ENCODE assay signal across 11 mouse cellular contexts in the genomic region with DNA sequence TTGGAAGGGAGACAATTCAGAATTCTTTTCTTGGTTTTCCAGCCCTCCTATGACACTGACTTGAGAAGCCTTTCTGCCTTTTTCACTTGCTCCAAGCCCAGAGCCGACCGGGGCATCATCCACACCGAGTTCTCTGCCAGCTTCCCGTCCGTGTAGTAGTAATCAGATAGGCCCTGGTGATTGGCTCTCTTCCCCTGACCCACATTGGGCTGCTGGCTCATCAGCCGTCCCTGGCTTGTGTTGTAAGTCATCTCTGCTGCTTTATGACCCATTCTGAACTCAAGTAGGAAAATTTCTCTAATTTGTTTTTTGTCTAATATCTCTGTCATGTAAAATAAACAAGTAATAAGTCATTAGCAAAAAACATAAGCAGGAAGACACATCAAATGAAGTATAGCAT.
DNase-seq lines count a peak whose midpoint lies in the region; ATAC-seq and TF ChIP-seq lines count a peak whose summit lies in the region.
"Had no signal": no experiment of that assay in that cellular context is flagged by ENCODE, and none has a peak within 500 bp of the region (broad histone marks: within the 10 kb centered on the region; RNA-seq: fewer than 3 reads in every experiment).

No protein-coding gene starts in this region.

- H3K9ac ChIP-seq in midbrain, embryonic 14.5 days (replicated peaks; ENCODE audit: low read length) = no peak overlapping the region
- H3K9ac ChIP-seq: limb, embryonic 13.5 days had no signal

- WGBS in midbrain, embryonic 14.5 days = 78% methylated on average over 6 of the region's 6 CpGs

- no peak overlapping the region for H3K4me2 ChIP-seq in midbrain, embryonic 14.5 days (ENCODE audit: low read length)
- H3K4me2 ChIP-seq: limb, embryonic 13.5 days had no signal

- H3K4me3 ChIP-seq in gastrocnemius, adult 2 months = no peak overlapping the region
- no peak overlapping the region for H3K4me3 ChIP-seq in midbrain, embryonic 14.5 days (replicated peaks; ENCODE audit: low read depth, low read length)
- H3K4me3 ChIP-seq: limb, embryonic 13.5 days had no signal

- peak; percentile 59 to 80 for DNase-seq in adrenal gland, adult (ENCODE audit: inconsistent age in 2 of 2, low spot score in 1 of 2)
- no peak for DNase-seq in adrenal gland, postnatal 4 days (ENCODE audit: low spot score in 2 of 2)
- peak; percentile 13 for DNase-seq in ovary, adult 18-20 months (ENCODE audit: low spot score)
- no peak for DNase-seq in ovary, postnatal 10 days (ENCODE audit: low spot score)
- peak; percentile 87 for DNase-seq in gastrocnemius, adult 2 months
- peak; percentile 41 for DNase-seq in testis, postnatal 14 days (ENCODE audit: low spot score)
- DNase-seq in midbrain, embryonic 14.5 days = no peak
- no peak for DNase-seq in urinary bladder, postnatal 25 days (ENCODE audit: low spot score)
- DNase-seq: heart, postnatal 4 days had no signal

- peaks cover 6% of the 10 kb centered on the region; the same call in 1 of the 2 replicates for H3K4me1 ChIP-seq in midbrain, embryonic 14.5 days (ENCODE audit: control insufficient read depth, insufficient read depth, low read length)

- no peak for ATAC-seq in midbrain, embryonic 14.5 days (ENCODE audit: low FRiP score, low TSS enrichment)
- ATAC-seq: intestine, postnatal 0 days had no signal

- intact Hi-C loops in gastrocnemius, adult 2 months (cut with DNase I) = no loop called here

- no peak for TF ChIP-seq CTCF in gastrocnemius, adult 2 months (IDR thresholded peaks at IDR 0.05)

- H3K36me3 ChIP-seq in midbrain, embryonic 14.5 days (ENCODE audit: control insufficient read depth, insufficient read depth, low read length) = no peaks in the 10 kb centered on the region

- no peaks in the 10 kb centered on the region for H3K27me3 ChIP-seq in midbrain, embryonic 14.5 days (ENCODE audit: control insufficient read depth, insufficient read depth, low read length)
- H3K27me3 ChIP-seq: limb, embryonic 13.5 days had no signal

- H3K9me3 ChIP-seq in midbrain, embryonic 14.5 days (ENCODE audit: control insufficient read depth, low read length) = no peaks in the 10 kb centered on the region
- H3K9me3 ChIP-seq: limb, embryonic 13.5 days had no signal

- H3K27ac ChIP-seq in gastrocnemius, adult 2 months = peak overlapping the region; percentile 49
- no peak overlapping the region for H3K27ac ChIP-seq in midbrain, embryonic 14.5 days (replicated peaks; ENCODE audit: low read depth, low read length)
- H3K27ac ChIP-seq: limb, embryonic 13.5 days had no signal

Comparison
In these comparisons a context has a peak if more than half of its experiments do, and no peak if none do; other contexts are left out.
1. DNase-seq: peak in adrenal gland, adult (2 of 2), ovary, adult 18-20 months (single experiment), gastrocnemius, adult 2 months (single experiment) and testis, postnatal 14 days (single experiment); none in adrenal gland, postnatal 4 days (0 of 2), ovary, postnatal 10 days (single experiment), midbrain, embryonic 14.5 days (single experiment) and urinary bladder, postnatal 25 days (single experiment).